In the genomic region with DNA sequence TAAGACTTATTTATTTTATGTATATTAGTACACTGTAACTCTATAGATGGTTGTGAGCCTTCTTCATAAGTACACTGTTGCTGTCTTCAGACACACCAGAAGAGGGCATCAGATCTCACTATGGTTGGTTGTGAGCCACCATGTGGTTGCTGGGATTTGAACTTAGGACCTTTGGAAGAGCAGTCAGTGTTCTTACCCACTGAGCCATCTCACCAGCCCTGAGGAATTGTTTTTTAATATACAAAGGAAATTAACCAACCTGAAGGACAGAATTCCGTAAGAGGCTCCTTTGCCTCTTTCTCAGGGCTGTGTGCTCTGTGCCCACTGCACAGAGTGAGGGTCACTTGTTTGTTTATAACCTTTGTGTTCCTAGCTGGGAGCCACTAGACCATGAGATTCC, we compare ENCODE assay signal across 7 mouse cellular contexts.
A peak's percentile ranks its signal among the peaks of the same experiment; 100 is the strongest.
DNase-seq lines count a peak whose midpoint lies in the region; ATAC-seq and TF ChIP-seq lines count a peak whose summit lies in the region.
"Not testable (repeated sequence)": the region's sequence is repeated elsewhere in the genome, so short reads cannot be mapped to it uniquely, and the experiment has no call there.

No protein-coding gene starts in this region.

- peaks cover 66% of the 10 kb centered on the region for H3K4me1 ChIP-seq in heart, embryonic 13.5 days
- not testable (repeated sequence) for H3K4me1 ChIP-seq in hindbrain, embryonic 11.5 days (replicated peaks; ENCODE audit: control insufficient read depth, insufficient read depth, low read length); midbrain, postnatal 0 days (ENCODE audit: insufficient read depth, low read length)
- H3K4me1 ChIP-seq in intestine, embryonic 14.5 days (replicated peaks; ENCODE audit: control insufficient read depth, insufficient read depth, low read length) = peaks cover 32% of the 10 kb centered on the region
- peaks cover 14% of the 10 kb centered on the region for H3K4me1 ChIP-seq in kidney, postnatal 0 days (replicated peaks; ENCODE audit: insufficient read depth, low read length)
- H3K4me1 ChIP-seq in lung, embryonic 15.5 days = peaks cover 37% of the 10 kb centered on the region

- H3K9ac ChIP-seq in heart, embryonic 13.5 days; hindbrain, embryonic 11.5 days (ENCODE audit: low read depth, low read length); intestine, embryonic 14.5 days (ENCODE audit: low read length); kidney, postnatal 0 days (ENCODE audit: low read depth, low read length); lung, embryonic 15.5 days; midbrain, postnatal 0 days (replicated peaks; ENCODE audit: low read length, poor library complexity, severe bottlenecking): not testable (repeated sequence)

- not testable (repeated sequence) for ATAC-seq in heart, embryonic 13.5 days (ENCODE audit: extremely low read depth, insufficient number of reproducible peaks, low FRiP score, low TSS enrichment); hindbrain, embryonic 11.5 days (ENCODE audit: low FRiP score); intestine, embryonic 14.5 days (replicated peaks; ENCODE audit: low FRiP score, low TSS enrichment, low read depth); kidney, postnatal 0 days (replicated peaks; ENCODE audit: low FRiP score, low read depth); lung, embryonic 15.5 days (ENCODE audit: borderline replicate concordance, extremely low read depth, low FRiP score, low TSS enrichment); midbrain, postnatal 0 days (ENCODE audit: low FRiP score)

- H3K27ac ChIP-seq in gastrocnemius, adult 2 months = peak overlapping the region; percentile 81
- peak overlapping the region; percentile 100 for H3K27ac ChIP-seq in heart, embryonic 13.5 days (replicated peaks)
- peak overlapping the region; percentile 84; the same call in 1 of the 2 replicates for H3K27ac ChIP-seq in hindbrain, embryonic 11.5 days (ENCODE audit: low read depth, low read length)
- 0 out of 2 replicates have a peak overlapping the region, but pooled peaks have one; percentile 6 for H3K27ac ChIP-seq in intestine, embryonic 14.5 days (ENCODE audit: low read depth)
- not testable (repeated sequence) for H3K27ac ChIP-seq in kidney, postnatal 0 days; midbrain, postnatal 0 days (ENCODE audit: low read depth, low read length)
- peak overlapping the region; percentile 76; the same call in 1 of the 2 replicates for H3K27ac ChIP-seq in lung, embryonic 15.5 days

- not testable (repeated sequence) for H3K4me2 ChIP-seq in heart, embryonic 13.5 days; hindbrain, embryonic 11.5 days (replicated peaks; ENCODE audit: low read depth, low read length); intestine, embryonic 14.5 days (ENCODE audit: low read length); kidney, postnatal 0 days (ENCODE audit: low read length); lung, embryonic 15.5 days; midbrain, postnatal 0 days (ENCODE audit: low read depth, low read length, poor library complexity, severe bottlenecking)

- not testable (repeated sequence) for DNase-seq in gastrocnemius, adult 2 months; hindbrain, embryonic 11.5 days (ENCODE audit: low spot score); intestine, embryonic 14.5 days (ENCODE audit: low spot score); kidney, postnatal 0 days (ENCODE audit: low spot score); midbrain, postnatal 0 days (ENCODE audit: low spot score)

- H3K9me3 ChIP-seq in heart, embryonic 13.5 days = peaks cover 13% of the 10 kb centered on the region
- not testable (repeated sequence) for H3K9me3 ChIP-seq in hindbrain, embryonic 11.5 days (ENCODE audit: control insufficient read depth, low read length); kidney, postnatal 0 days (replicated peaks; ENCODE audit: low read length); lung, embryonic 15.5 days; midbrain, postnatal 0 days (ENCODE audit: low read length)
- peaks cover 11% of the 10 kb centered on the region; the same call in 1 of the 2 replicates for H3K9me3 ChIP-seq in intestine, embryonic 14.5 days (ENCODE audit: control insufficient read depth, low read length)

- H3K4me3 ChIP-seq in gastrocnemius, adult 2 months; heart, embryonic 13.5 days; hindbrain, embryonic 11.5 days (ENCODE audit: low read depth, low read length); intestine, embryonic 14.5 days (ENCODE audit: low read depth, low read length); kidney, postnatal 0 days (replicated peaks; ENCODE audit: low read depth, low read length); lung, embryonic 15.5 days; midbrain, postnatal 0 days (ENCODE audit: low read depth, low read length): not testable (repeated sequence)

- intact Hi-C loops in gastrocnemius, adult 2 months (cut with DNase I) = not testable (repeated sequence)

- WGBS in heart, embryonic 13.5 days = 68% methylated on average over 1 of the region's 1 CpGs
- WGBS in hindbrain, embryonic 11.5 days = 74% methylated on average over 1 of the region's 1 CpGs
- WGBS in intestine, embryonic 14.5 days = 81% methylated on average over 1 of the region's 1 CpGs
- 76% methylated on average over 1 of the region's 1 CpGs for WGBS in kidney, postnatal 0 days
- 89% methylated on average over 1 of the region's 1 CpGs for WGBS in lung, embryonic 15.5 days
- 97% methylated on average over 1 of the region's 1 CpGs for WGBS in midbrain, postnatal 0 days

- peaks cover 34% of the 10 kb centered on the region for H3K36me3 ChIP-seq in heart, embryonic 13.5 days
- not testable (repeated sequence) for H3K36me3 ChIP-seq in hindbrain, embryonic 11.5 days (ENCODE audit: control insufficient read depth, insufficient read depth, low read length); intestine, embryonic 14.5 days (ENCODE audit: control insufficient read depth, insufficient read depth, low read length); kidney, postnatal 0 days (ENCODE audit: insufficient read depth, low read length); midbrain, postnatal 0 days (ENCODE audit: insufficient read depth, low read length)
- peaks cover 14% of the 10 kb centered on the region; the same call in 1 of the 2 replicates for H3K36me3 ChIP-seq in lung, embryonic 15.5 days

- not testable (repeated sequence) for H3K27me3 ChIP-seq in heart, embryonic 13.5 days (replicated peaks); hindbrain, embryonic 11.5 days (ENCODE audit: control insufficient read depth, insufficient read depth, low read length); intestine, embryonic 14.5 days (replicated peaks; ENCODE audit: control insufficient read depth, insufficient read depth, low read length); kidney, postnatal 0 days (ENCODE audit: insufficient read depth, low read length); lung, embryonic 15.5 days; midbrain, postnatal 0 days (ENCODE audit: insufficient read depth, low read length)

- TF ChIP-seq CTCF in gastrocnemius, adult 2 months (IDR thresholded peaks at IDR 0.05) = peak; percentile 24
- peak; percentile 35 for TF ChIP-seq CTCF in kidney, postnatal 0 days (IDR thresholded peaks at IDR 0.05; ENCODE audit: low read depth)
- TF ChIP-seq CTCF in midbrain, postnatal 0 days (IDR thresholded peaks at IDR 0.05) = 0 out of 2 replicates have a peak, but pooled peaks have one; percentile 13
